Mouse (Mus musculus) liver, postnatal 0 days (tissue): ENCODE data around the gene Hps5.

ENCODE experiments used
- CTCF ChIP-seq: sonication (generic); IDR thresholded peaks from 2 replicates; pipeline ENCODE4 v1.5.1; 2016; ENCODE audit warnings: antibody characterized with exemption, low read depth
- EP300 ChIP-seq: IDR thresholded peaks from 2 replicates; pipeline ENCODE4 v1.6.1; 2016; ENCODE audit warnings: antibody characterized with exemption, low read depth, mild to moderate bottlenecking

DNA sequence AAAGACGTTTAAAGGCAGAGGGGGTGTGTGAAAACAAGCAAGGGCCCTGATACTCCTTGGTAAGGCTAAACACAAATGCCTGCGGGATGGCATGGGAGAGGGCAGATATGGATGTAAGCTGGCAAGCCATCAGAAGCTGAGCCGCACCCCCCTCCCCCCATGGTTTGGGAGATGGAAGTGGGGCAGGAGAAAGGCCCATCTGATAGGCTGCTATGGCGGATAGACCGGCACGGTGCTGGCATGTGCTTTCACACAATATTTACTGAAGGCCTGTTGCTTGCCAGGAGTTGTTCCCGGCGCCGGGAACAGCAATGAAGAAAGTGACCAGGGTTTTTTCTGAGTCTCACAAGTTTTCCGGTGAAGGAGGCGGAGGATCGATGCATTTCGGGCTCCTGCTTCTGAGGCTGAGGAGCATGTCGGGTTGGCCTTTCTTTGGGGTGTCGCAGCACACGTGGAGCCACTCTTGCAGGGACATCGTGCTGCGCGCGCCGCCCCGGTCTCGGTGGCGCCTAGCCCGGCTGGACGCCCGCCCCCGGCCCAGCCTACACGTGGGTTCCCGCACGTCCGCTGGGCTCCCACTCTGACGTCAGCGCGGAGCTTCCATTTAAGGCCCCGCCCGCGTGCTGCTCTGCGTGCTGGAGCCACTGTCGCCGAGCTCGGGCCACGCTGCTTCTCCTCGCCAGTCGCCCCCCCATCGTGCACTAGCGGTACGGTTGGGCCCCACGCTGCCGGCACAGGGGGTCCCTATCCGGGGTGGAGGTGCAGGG, 49.5 kb upstream of the Hps5 start:
- TF ChIP-seq CTCF (no peak), EP300 (no peak)
